Mouse (Mus musculus) C2C12 (cell line): Measurements from ENCODE around the gene Zfp74.
"Not testable (repeated sequence)": the region's sequence is repeated elsewhere in the genome, so short reads cannot be mapped to it uniquely, and the experiment has no call there.

Experiments
- CEBPB ChIP-seq: IDR thresholded peaks from one replicate; pipeline ENCODE4 v1.6.1; 2011; ENCODE audit warnings: low read depth, mild to moderate bottlenecking, control low read depth, moderate library complexity
- CTCF ChIP-seq: IDR thresholded peaks from one replicate; pipeline ENCODE4 v1.5.1; 2011; ENCODE audit not compliant: control insufficient read depth, insufficient read depth, insufficient read length
- MYOD1 ChIP-seq: IDR thresholded peaks from one replicate; pipeline ENCODE4 v1.6.1; 2011; ENCODE audit warnings: low read depth; ENCODE audit not compliant: control insufficient read depth, insufficient read length
- MYOG ChIP-seq: IDR thresholded peaks from one replicate; pipeline ENCODE4 v1.6.1; 2011; ENCODE audit not compliant: control insufficient read depth, insufficient read length; ENCODE audit errors: extremely low read depth
- USF1 ChIP-seq: IDR thresholded peaks from one replicate; pipeline ENCODE4 v1.6.1; 2011; ENCODE audit warnings: low read depth, mild to moderate bottlenecking, control low read depth, moderate library complexity

DNA sequence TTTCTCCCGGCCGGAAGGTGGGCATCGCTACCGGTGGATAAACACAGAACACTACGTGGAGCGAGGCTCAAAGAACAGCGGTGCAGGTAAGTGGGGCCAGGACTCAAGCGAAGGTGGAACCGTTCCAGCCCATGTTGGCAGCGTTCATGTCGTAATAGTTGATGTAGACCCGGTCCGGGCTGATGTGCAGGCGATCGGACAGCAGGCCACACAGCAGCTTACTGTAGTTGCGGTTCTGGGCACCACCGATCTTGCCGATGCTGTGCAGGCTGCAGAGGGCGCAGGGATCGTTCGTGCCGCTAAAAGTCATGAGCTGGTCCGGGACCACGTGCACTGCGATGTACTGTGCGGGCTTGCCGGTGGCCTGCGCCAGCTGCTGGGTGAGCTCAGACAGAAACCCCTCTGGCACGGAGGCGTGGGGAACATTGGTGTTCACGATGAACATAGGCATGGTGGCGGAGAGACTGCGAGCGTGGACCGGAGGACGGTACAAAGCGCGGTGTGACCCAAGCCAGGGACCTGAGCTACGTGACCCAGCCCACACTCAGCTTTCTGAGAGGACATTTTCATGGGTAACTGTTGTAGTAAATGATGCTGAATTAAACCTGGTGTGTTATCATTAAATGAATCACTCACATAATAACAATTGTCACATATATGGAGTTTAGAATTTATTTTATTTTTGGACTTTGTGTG lies 11.4 kb upstream of the Zfp74 start:
- not testable (repeated sequence) for TF ChIP-seq CTCF, USF1, CEBPB, MYOD1, MYOG
